Comparison of ENCODE assay signal across 9 mouse cellular contexts in the genomic region with DNA sequence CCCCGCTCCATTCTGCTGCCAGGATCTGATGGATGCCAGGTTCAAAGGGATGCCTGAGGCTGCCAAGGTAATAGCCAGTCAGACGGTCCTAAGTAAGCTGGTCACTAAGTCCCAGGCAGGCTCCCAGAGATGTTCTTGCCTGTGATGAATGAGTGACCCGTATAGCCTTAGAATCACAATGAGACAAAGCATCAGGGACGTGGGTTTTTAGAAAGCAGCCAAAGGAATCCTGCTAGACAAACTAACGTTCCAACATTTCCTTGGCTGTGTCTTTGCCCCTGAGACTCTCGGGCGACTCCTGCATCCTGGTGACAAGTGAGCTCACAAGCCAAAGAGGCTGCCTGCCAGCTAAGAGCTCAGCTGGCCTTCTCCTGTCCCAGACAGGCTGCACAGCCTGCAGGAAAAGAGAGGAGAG. TPM values are rescaled to one million over a fixed set of nuclear protein-coding genes. Genes with fewer than 3 reads are reported as not detected.
DNase-seq lines count a peak whose midpoint lies in the region; ATAC-seq and TF ChIP-seq lines count a peak whose summit lies in the region.
"Had no signal": no experiment of that assay in that cellular context is flagged by ENCODE, and none has a peak within 500 bp of the region (broad histone marks: within the 10 kb centered on the region; RNA-seq: fewer than 3 reads in every experiment).

No protein-coding gene starts in this region.

- no peak for TF ChIP-seq CTCF in lung, adult 2 months (IDR thresholded peaks at IDR 0.05; ENCODE audit: insufficient read depth, low read length)
- TF ChIP-seq CTCF in intestine, postnatal 0 days (IDR thresholded peaks at IDR 0.05; ENCODE audit: low read depth): no peak

- 0 out of 2 replicates have a peak overlapping the region, but pooled peaks have one; percentile 30 for H3K27ac ChIP-seq in heart, embryonic 16.5 days (ENCODE audit: low read length)
- no peak overlapping the region for H3K27ac ChIP-seq in intestine, postnatal 0 days (ENCODE audit: low read depth, low read length)
- H3K27ac ChIP-seq in liver, embryonic 11.5 days (ENCODE audit: low read depth, low read length): no peak overlapping the region
- H3K27ac ChIP-seq: embryonic facial prominence, embryonic 13.5 days had no signal

- no peaks in the 10 kb centered on the region for H3K9me3 ChIP-seq in heart, embryonic 16.5 days (replicated peaks; ENCODE audit: control insufficient read depth, low read length)
- H3K9me3 ChIP-seq in intestine, postnatal 0 days (ENCODE audit: control insufficient read depth): no peaks in the 10 kb centered on the region
- H3K9me3 ChIP-seq in liver, embryonic 11.5 days (ENCODE audit: control insufficient read depth, low read length): no peaks in the 10 kb centered on the region
- H3K9me3 ChIP-seq: embryonic facial prominence, embryonic 13.5 days had no signal

- no peak overlapping the region for H3K9ac ChIP-seq in heart, embryonic 16.5 days (ENCODE audit: low read length)
- no peak overlapping the region for H3K9ac ChIP-seq in intestine, postnatal 0 days (ENCODE audit: low read depth, low read length)
- H3K9ac ChIP-seq in liver, embryonic 11.5 days (ENCODE audit: low read depth, low read length): no peak overlapping the region
- H3K9ac ChIP-seq: embryonic facial prominence, embryonic 13.5 days had no signal

- peak; percentile 60 for DNase-seq in lung, postnatal 10 days
- no peak for DNase-seq in lung, adult 2 months
- peak; percentile 87 to 93 for DNase-seq in cerebellum, postnatal 10 days
- DNase-seq in left cerebral cortex, adult 11 months (ENCODE audit: low spot score): peak; percentile 30
- DNase-seq in testis, postnatal 14 days (ENCODE audit: low spot score): no peak
- no peak for DNase-seq in liver, embryonic 11.5 days (ENCODE audit: low spot score)

- 43% methylated on average over 7 of the region's 7 CpGs for WGBS in lung, adult 2 months
- 47% methylated on average over 7 of the region's 7 CpGs for WGBS in heart, embryonic 16.5 days
- 71% methylated on average over 6 of the region's 7 CpGs for WGBS in intestine, postnatal 0 days
- 83% methylated on average over 7 of the region's 7 CpGs for WGBS in liver, embryonic 11.5 days

- H3K4me3 ChIP-seq in lung, adult 2 months (replicated peaks; ENCODE audit: extremely low read depth, low read depth, low read length): no peak overlapping the region
- no peak overlapping the region for H3K4me3 ChIP-seq in heart, embryonic 16.5 days (ENCODE audit: low read length)
- H3K4me3 ChIP-seq in intestine, postnatal 0 days (ENCODE audit: low read depth, low read length): no peak overlapping the region
- no peak overlapping the region for H3K4me3 ChIP-seq in liver, embryonic 11.5 days (ENCODE audit: low read depth, low read length)
- H3K4me3 ChIP-seq: embryonic facial prominence, embryonic 13.5 days had no signal

- peaks cover 39% of the 10 kb centered on the region for H3K36me3 ChIP-seq in heart, embryonic 16.5 days (ENCODE audit: control insufficient read depth, insufficient read depth)
- peaks cover 54% of the 10 kb centered on the region for H3K36me3 ChIP-seq in intestine, postnatal 0 days (ENCODE audit: control insufficient read depth, insufficient read depth)
- peaks cover 27% of the 10 kb centered on the region for H3K36me3 ChIP-seq in liver, embryonic 11.5 days (ENCODE audit: control insufficient read depth, insufficient read depth, low read length)

- no peaks in the 10 kb centered on the region for H3K27me3 ChIP-seq in heart, embryonic 16.5 days (ENCODE audit: control insufficient read depth, insufficient read depth, low read length)
- H3K27me3 ChIP-seq in intestine, postnatal 0 days (replicated peaks; ENCODE audit: control insufficient read depth, insufficient read depth, low read length): no peaks in the 10 kb centered on the region
- H3K27me3 ChIP-seq in liver, embryonic 11.5 days (replicated peaks; ENCODE audit: control insufficient read depth, insufficient read depth, low read length): no peaks in the 10 kb centered on the region
- H3K27me3 ChIP-seq: embryonic facial prominence, embryonic 13.5 days had no signal

- no peak for TF ChIP-seq POLR2A in lung, adult 2 months (IDR thresholded peaks at IDR 0.05; ENCODE audit: borderline replicate concordance, extremely low read depth, low read depth, low read length)

- H3K4me2 ChIP-seq in heart, embryonic 16.5 days (ENCODE audit: low read depth, low read length): no peak overlapping the region
- no peak overlapping the region for H3K4me2 ChIP-seq in intestine, postnatal 0 days (replicated peaks; ENCODE audit: low read depth)
- H3K4me2 ChIP-seq in liver, embryonic 11.5 days: no peak overlapping the region
- H3K4me2 ChIP-seq: embryonic facial prominence, embryonic 13.5 days had no signal

- H3K4me1 ChIP-seq in lung, adult 2 months (ENCODE audit: control insufficient read depth, insufficient read depth, low read length): peaks cover 19% of the 10 kb centered on the region
- H3K4me1 ChIP-seq in heart, embryonic 16.5 days (ENCODE audit: control insufficient read depth, insufficient read depth, low read length): peaks cover 17% of the 10 kb centered on the region
- H3K4me1 ChIP-seq in intestine, postnatal 0 days (replicated peaks; ENCODE audit: control insufficient read depth, insufficient read depth, low read length): no peaks in the 10 kb centered on the region
- H3K4me1 ChIP-seq in liver, embryonic 11.5 days (replicated peaks; ENCODE audit: control insufficient read depth, insufficient read depth, low read length): peaks cover 4% of the 10 kb centered on the region

- ATAC-seq in heart, embryonic 16.5 days (replicated peaks; ENCODE audit: extremely low read depth, insufficient read depth, low FRiP score): no peak; the same call in 1 of the 2 replicates
- no peak for ATAC-seq in intestine, postnatal 0 days
- no peak for ATAC-seq in liver, embryonic 11.5 days (replicated peaks; ENCODE audit: low FRiP score)

RNA-seq across cellular contexts. Expression of a gene that starts 59.0 kb away (rescaled TPM):
- 40.2 and 44.4 TPM in 2 replicates for polyA plus RNA-seq in lung, adult 2 months (2012; rRNA removed)
- polyA plus RNA-seq in heart, embryonic 16.5 days (2015; fragmentation: Nextera tagmentation; extraction: Ambion mirVana): 9.5 and 12.3 TPM in 2 replicates
- 12.7 and 13.4 TPM in 2 replicates for polyA plus RNA-seq in intestine, postnatal 0 days (2015; fragmentation: Nextera tagmentation; extraction: Ambion mirVana)
- 17.5 and 20.3 TPM in 2 replicates for polyA plus RNA-seq in liver, embryonic 11.5 days (2014; fragmentation: Nextera tagmentation; extraction: Ambion mirVana)

Comparison
In these comparisons a context has a peak if more than half of its experiments do, and no peak if none do; other contexts are left out.
1. DNase-seq: peak in lung, postnatal 10 days (single experiment), cerebellum, postnatal 10 days (2 of 2) and left cerebral cortex, adult 11 months (single experiment); none in lung, adult 2 months (single experiment), testis, postnatal 14 days (single experiment) and liver, embryonic 11.5 days (single experiment).